Mouse (Mus musculus) neural tube, embryonic 13.5 days (tissue): ENCODE results near the gene Tmem163. TPM values are rescaled to one million over a fixed set of nuclear protein-coding genes. Genes with fewer than 3 reads are reported as not detected.

ENCODE experiments used
- ATAC-seq: fragments of 200-750 bp; cut with Nextera tagmentation; 2 replicates; pipeline ENCODE4 v1.8.0; 2017; ENCODE audit warnings: low read depth, mild to moderate bottlenecking, moderate TSS enrichment, moderate library complexity
- H3K27ac ChIP-seq: fragments of 300-500 bp; sonication (generic); replicated peaks from 2 replicates; pipeline ENCODE4 v1.5.1; 2015; ENCODE audit warnings: moderate library complexity, mild to moderate bottlenecking, inconsistent platforms
- H3K27me3 ChIP-seq: fragments of 300-500 bp; sonication (generic); 2 replicates; pipeline ENCODE4 v1.6.1; 2015; ENCODE audit warnings: mild to moderate bottlenecking, inconsistent platforms
- H3K36me3 ChIP-seq: fragments of 300-500 bp; sonication (generic); 2 replicates; pipeline ENCODE4 v1.6.1; 2015; ENCODE audit warnings: mild to moderate bottlenecking, inconsistent platforms
- H3K4me1 ChIP-seq: fragments of 300-500 bp; sonication (generic); replicated peaks from 2 replicates; pipeline ENCODE4 v1.6.1; 2015; ENCODE audit warnings: inconsistent platforms
- H3K4me2 ChIP-seq: fragments of 300-500 bp; sonication (generic); 2 replicates; pipeline ENCODE4 v1.6.1; 2015; ENCODE audit warnings: inconsistent platforms, mild to moderate bottlenecking, moderate library complexity
- H3K4me3 ChIP-seq: fragments of 300-500 bp; sonication (generic); 2 replicates; pipeline ENCODE4 v1.5.1; 2015; ENCODE audit warnings: mild to moderate bottlenecking, inconsistent platforms
- H3K9ac ChIP-seq: fragments of 300-500 bp; sonication (generic); 2 replicates; pipeline ENCODE4 v1.6.1; 2015; ENCODE audit warnings: moderate library complexity, mild to moderate bottlenecking, inconsistent platforms
- H3K9me3 ChIP-seq: fragments of 300-500 bp; sonication (generic); 2 replicates; pipeline ENCODE4 v1.6.1; 2016; ENCODE audit warnings: inconsistent platforms
- WGBS: fragments of 180-500 bp; shearing (Covaris S2); methylation state at CpG from one replicate; pipeline ENCODE4 v1.1.7; 2015; 5-methylcytosine and 5-hydroxymethylcytosine counted together
- polyA plus RNA-seq: library from polyadenylated mRNA; unstranded; fragments of >200 nt; fragmentation: Nextera tagmentation; extraction: Ambion mirVana; gene quantifications from 2 replicates; pipeline ENCODE4 v1.2.1, GENCODE M21; 2015

Gene Tmem163
- polyA plus RNA-seq, 1 experiment from 2014 or later, result 66.2 TPM

GRCm38 (mm10) chr1:127541522-127541921 lies 137.8 kb downstream of the Tmem163 start:
- WGBS, result 85% methylated on average over 4 of the region's 4 CpGs
- ATAC-seq, result no peak
- Histone ChIP-seq H3K9ac (no peak overlapping the region), H3K27ac (no peak overlapping the region), H3K36me3 (no peaks in the 10 kb centered on the region), H3K4me1 (peaks cover 32% of the 10 kb centered on the region), H3K27me3 (peaks cover 96% of the 10 kb centered on the region), H3K4me2 (no peak overlapping the region), H3K4me3 (no peak overlapping the region), H3K9me3 (no peaks in the 10 kb centered on the region)

- Histone ChIP-seq H3K4me1 (peaks cover 47% of the 10 kb centered on the region), H3K9me3 (no peaks in the 10 kb centered on the region), H3K4me3 (peak overlapping the region; percentile 14), H3K4me2 (peak overlapping the region; percentile 46), H3K9ac (peak overlapping the region; percentile 58), H3K36me3 (no peaks in the 10 kb centered on the region), H3K27ac (peak overlapping the region; percentile 89), H3K27me3 (peaks cover 96% of the 10 kb centered on the region)
- ATAC-seq, result peak; percentile 76
- 8% methylated on average over 17 of the region's 17 CpGs for WGBS
Measured at GRCm38 (mm10) chr1:127537204-127538038, 141.9 kb downstream of the Tmem163 start.

GRCm38 (mm10) chr1:127536448-127536847 lies 142.9 kb downstream of the Tmem163 start:
- Histone ChIP-seq H3K27me3 (peaks cover 87% of the 10 kb centered on the region), H3K36me3 (no peaks in the 10 kb centered on the region), H3K4me1 (peaks cover 53% of the 10 kb centered on the region), H3K9ac (peak overlapping the region; percentile 58), H3K9me3 (no peaks in the 10 kb centered on the region), H3K4me2 (peak overlapping the region; percentile 46), H3K4me3 (no peak overlapping the region), H3K27ac (peak overlapping the region; percentile 89)
- WGBS, result 27% methylated on average over 5 of the region's 5 CpGs
- ATAC-seq, result peak; percentile 36; the same call in 1 of the 2 replicates

- Histone ChIP-seq H3K9ac (no peak overlapping the region), H3K36me3 (no peaks in the 10 kb centered on the region), H3K27ac (no peak overlapping the region; the same call in 1 of the 2 replicates), H3K27me3 (peaks cover 79% of the 10 kb centered on the region), H3K4me1 (peaks cover 47% of the 10 kb centered on the region), H3K4me2 (no peak overlapping the region), H3K4me3 (no peak overlapping the region), H3K9me3 (no peaks in the 10 kb centered on the region)
- peak; percentile 14 for ATAC-seq
- 61% methylated on average over 5 of the region's 5 CpGs for WGBS
Measured at GRCm38 (mm10) chr1:127531723-127532122, 147.6 kb downstream of the Tmem163 start.

- Histone ChIP-seq H3K36me3 (no peaks in the 10 kb centered on the region), H3K27ac (peak overlapping the region; percentile 82), H3K4me1 (peaks cover 40% of the 10 kb centered on the region), H3K27me3 (peaks cover 76% of the 10 kb centered on the region), H3K9me3 (no peaks in the 10 kb centered on the region), H3K9ac (peak overlapping the region; percentile 6; the same call in 1 of the 2 replicates), H3K4me3 (no peak overlapping the region), H3K4me2 (no peak overlapping the region; the same call in 1 of the 2 replicates)
- 15% methylated on average over 14 of the region's 14 CpGs for WGBS
- ATAC-seq, result peak; percentile 94
Measured at GRCm38 (mm10) chr1:127530849-127531580, 148.3 kb downstream of the Tmem163 start.

GRCm38 (mm10) chr1:127523364-127523763 lies 156.0 kb downstream of the Tmem163 start:
- peaks cover 84% of the 10 kb centered on the region for H3K27me3 ChIP-seq
- WGBS, result 83% methylated on average over 8 of the region's 8 CpGs

GRCm38 (mm10) chr1:127514888-127515287 lies 164.5 kb downstream of the Tmem163 start:
- Histone ChIP-seq H3K9ac (no peak overlapping the region), H3K4me2 (no peak overlapping the region), H3K36me3 (0 out of 2 replicates have a peak, but pooled peaks cover 15% of the 10 kb centered on the region), H3K4me3 (no peak overlapping the region), H3K9me3 (peaks cover 10% of the 10 kb centered on the region; the same call in 1 of the 2 replicates), H3K27ac (no peak overlapping the region), H3K4me1 (no peaks in the 10 kb centered on the region), H3K27me3 (peaks cover 80% of the 10 kb centered on the region)
- no peak for ATAC-seq
- 97% methylated on average over 10 of the region's 10 CpGs for WGBS

More at GRCm38 (mm10) chr1:127523364-127523763, 156.0 kb downstream of the Tmem163 start:
- Histone ChIP-seq H3K9me3 (no peaks in the 10 kb centered on the region), H3K9ac (no peak overlapping the region), H3K4me2 (no peak overlapping the region), H3K4me1 (peaks cover 7% of the 10 kb centered on the region; the same call in 1 of the 2 replicates), H3K36me3 (0 out of 2 replicates have a peak, but pooled peaks cover 6% of the 10 kb centered on the region), H3K4me3 (no peak overlapping the region), H3K27ac (no peak overlapping the region)
- ATAC-seq, result peak; percentile 19; the same call in 1 of the 2 replicates

- Histone ChIP-seq H3K4me1 (no peaks in the 10 kb centered on the region), H3K4me3 (no peak overlapping the region), H3K36me3 (0 out of 2 replicates have a peak, but pooled peaks cover 14% of the 10 kb centered on the region), H3K9ac (no peak overlapping the region), H3K4me2 (no peak overlapping the region), H3K27me3 (peaks cover 81% of the 10 kb centered on the region), H3K9me3 (peaks cover 10% of the 10 kb centered on the region; the same call in 1 of the 2 replicates), H3K27ac (no peak overlapping the region)
- 79% methylated on average over 3 of the region's 3 CpGs for WGBS
- ATAC-seq, result no peak
Measured at GRCm38 (mm10) chr1:127514479-127514878, 164.9 kb downstream of the Tmem163 start.

- Histone ChIP-seq H3K9me3 (peaks cover 10% of the 10 kb centered on the region; the same call in 1 of the 2 replicates), H3K4me3 (no peak overlapping the region), H3K27me3 (peaks cover 76% of the 10 kb centered on the region), H3K36me3 (0 out of 2 replicates have a peak, but pooled peaks cover 9% of the 10 kb centered on the region), H3K27ac (no peak overlapping the region), H3K4me1 (peaks cover 6% of the 10 kb centered on the region), H3K9ac (no peak overlapping the region), H3K4me2 (no peak overlapping the region)
- 82% methylated on average over 3 of the region's 3 CpGs for WGBS
- no peak for ATAC-seq
Measured at GRCm38 (mm10) chr1:127513664-127514063, 165.7 kb downstream of the Tmem163 start.

GRCm38 (mm10) chr1:127513140-127513539 lies 166.2 kb downstream of the Tmem163 start:
- Histone ChIP-seq H3K4me2 (no peak overlapping the region), H3K4me1 (peaks cover 11% of the 10 kb centered on the region), H3K9me3 (peaks cover 10% of the 10 kb centered on the region; the same call in 1 of the 2 replicates), H3K4me3 (no peak overlapping the region), H3K9ac (no peak overlapping the region), H3K27me3 (peaks cover 75% of the 10 kb centered on the region), H3K36me3 (0 out of 2 replicates have a peak, but pooled peaks cover 9% of the 10 kb centered on the region), H3K27ac (no peak overlapping the region)
- 86% methylated on average over 8 of the region's 8 CpGs for WGBS
- no peak for ATAC-seq

GRCm38 (mm10) chr1:127512709-127513108 lies 166.6 kb downstream of the Tmem163 start:
- Histone ChIP-seq H3K9ac (no peak overlapping the region), H3K4me1 (peaks cover 16% of the 10 kb centered on the region), H3K4me2 (no peak overlapping the region), H3K9me3 (peaks cover 10% of the 10 kb centered on the region; the same call in 1 of the 2 replicates), H3K36me3 (0 out of 2 replicates have a peak, but pooled peaks cover 9% of the 10 kb centered on the region), H3K27ac (no peak overlapping the region), H3K27me3 (peaks cover 72% of the 10 kb centered on the region), H3K4me3 (no peak overlapping the region)
- ATAC-seq, result no peak
- WGBS, result 83% methylated on average over 6 of the region's 6 CpGs
